Mouse (Mus musculus): Measurements from ENCODE around the gene Btrc. TPM values are rescaled to one million over a fixed set of nuclear protein-coding genes. Genes with fewer than 3 reads are reported as not detected.
"Not testable (repeated sequence)": the region's sequence is repeated elsewhere in the genome, so short reads cannot be mapped to it uniquely, and the experiment has no call there.

The Btrc gene
- total RNA-seq, 2 experiments from 2014 or later, result 42.4 to 46.6 TPM

GRCm38 (mm10) chr19:45529294-45529693 is 165.8 kb downstream of the Btrc start:
- DNase-seq (ENCODE audit: low spot score in 2 of 2), result no peak

DNA sequence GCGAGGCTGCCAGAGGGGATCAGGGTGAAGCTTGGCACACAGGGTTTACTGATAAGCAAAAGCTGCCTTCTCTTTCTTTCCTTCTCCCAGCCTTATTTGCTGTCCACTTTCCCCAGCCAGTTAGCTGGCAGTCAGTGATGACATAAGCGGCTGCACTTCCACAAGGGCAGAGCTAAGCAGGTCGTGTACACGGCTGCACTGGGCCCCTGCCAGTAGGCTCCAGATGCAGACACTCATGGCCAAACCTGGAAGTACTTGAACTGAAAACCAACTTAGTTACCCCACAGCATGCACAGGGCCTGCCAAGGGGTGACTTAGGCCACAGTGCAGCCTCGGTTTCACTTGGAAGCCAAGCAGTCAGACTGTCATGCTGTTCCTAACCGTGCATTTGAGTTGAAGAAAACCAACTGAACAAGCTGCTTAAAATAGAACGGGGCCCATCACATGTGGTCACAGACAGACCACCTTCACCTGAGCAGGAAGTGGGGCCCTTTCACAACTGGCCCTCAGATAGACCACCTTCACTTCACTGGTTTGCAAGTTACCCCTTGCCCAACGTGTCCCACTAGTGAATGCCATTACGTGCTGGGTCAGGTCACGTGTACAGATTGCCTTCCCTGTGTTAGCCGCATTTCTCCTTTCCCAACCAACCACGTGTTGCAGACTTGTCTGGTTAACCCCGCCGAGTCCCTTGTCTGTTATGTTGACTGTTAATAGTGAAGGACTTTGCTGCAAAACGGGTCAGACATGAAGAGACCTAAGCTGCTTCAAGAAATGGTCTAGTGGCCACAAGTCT is 166.9 kb downstream of the Btrc start:
- no peak for DNase-seq (ENCODE audit: low spot score in 2 of 2)

DNA sequence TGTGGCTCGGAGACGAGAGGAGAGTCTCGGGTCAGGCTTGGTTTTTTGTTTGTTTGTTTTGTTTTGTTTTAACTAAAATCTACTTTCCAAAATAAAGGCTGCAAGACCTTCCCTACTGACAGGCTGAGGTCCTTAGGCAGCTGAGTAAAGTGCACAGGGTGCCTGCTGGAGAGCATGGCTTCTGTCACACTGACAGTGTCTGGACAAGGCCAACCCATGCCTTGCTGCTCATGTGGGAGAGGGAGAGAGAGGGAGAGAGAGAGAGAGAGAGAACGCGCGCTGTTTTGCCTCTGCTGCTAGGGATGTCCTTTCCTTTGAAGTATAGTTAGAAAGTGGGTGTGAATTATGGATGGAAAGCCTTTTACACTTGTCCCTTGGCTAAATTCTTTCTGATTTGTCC is 168.0 kb downstream of the Btrc start:
- no peak for DNase-seq (ENCODE audit: low spot score in 2 of 2)

DNA sequence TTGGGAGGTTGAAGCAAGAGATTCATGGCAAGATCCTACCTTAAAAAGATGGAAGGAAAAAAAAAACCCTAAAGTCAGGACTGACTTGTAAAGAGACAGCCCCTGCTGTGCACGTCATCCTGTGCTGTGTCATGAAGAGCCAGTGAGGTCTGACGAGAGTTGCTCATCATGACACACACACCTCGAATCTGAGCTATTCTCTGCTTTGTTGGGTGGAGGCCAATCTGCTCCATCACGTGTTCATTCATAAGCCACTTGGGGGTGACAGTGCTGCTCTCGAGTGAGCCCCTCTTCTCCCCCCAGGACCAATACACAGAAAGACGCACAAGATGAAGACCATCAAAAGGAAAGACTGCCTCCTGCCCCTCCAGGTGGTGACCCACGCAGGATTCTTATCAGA is 170.1 kb downstream of the Btrc start:
- no peak for DNase-seq (ENCODE audit: low spot score in 2 of 2)

DNA sequence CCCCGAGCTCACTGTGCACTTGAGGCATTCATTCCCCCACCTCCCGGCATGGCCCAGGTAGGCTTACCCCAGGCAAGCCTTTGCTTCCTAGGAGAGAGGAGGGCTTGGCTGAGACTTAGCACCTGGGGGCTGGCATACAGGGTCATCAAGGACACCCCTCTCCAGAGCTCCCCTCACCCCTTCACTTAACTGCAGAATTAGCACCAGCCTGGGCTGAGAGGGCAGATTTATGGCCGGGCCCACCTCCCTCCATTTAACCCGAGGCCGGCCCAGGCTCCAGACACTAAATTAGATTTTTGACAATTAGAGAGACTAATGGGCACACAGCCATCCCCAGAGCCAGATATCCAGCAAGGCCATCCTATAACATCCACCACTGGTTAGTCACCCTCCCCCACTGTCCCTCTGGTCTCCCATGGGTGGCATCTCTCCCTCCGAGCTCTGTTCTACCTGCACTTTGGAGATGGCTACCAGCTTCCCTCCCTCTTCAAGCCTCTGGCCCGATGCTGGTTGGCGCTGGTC is 171.7 kb downstream of the Btrc start:
- no peak for DNase-seq (ENCODE audit: low spot score in 2 of 2)

GRCm38 (mm10) chr19:45535929-45536328 is 172.4 kb downstream of the Btrc start:
- no peak for DNase-seq (ENCODE audit: low spot score in 2 of 2)

DNA sequence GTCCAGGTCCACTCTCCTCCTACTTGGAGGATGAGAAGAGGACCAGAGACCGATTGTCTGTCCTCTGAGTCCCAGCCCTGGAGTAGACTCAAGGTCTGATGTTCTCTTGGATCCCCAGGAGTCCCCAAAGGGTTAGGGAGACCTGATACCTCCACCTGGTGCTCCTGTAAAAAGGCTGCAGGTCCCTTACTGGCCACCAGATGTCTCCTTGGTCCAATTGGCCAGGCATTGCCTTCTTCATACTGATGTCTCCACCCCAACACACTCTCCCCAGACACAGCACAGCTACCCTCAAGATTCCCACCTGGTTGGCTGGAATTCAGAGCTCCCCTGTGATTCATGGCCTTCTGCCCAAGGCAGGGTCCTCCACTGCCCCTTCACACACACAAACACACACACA is 174.0 kb downstream of the Btrc start:
- DNase-seq (ENCODE audit: low spot score in 2 of 2), result no peak

DNA sequence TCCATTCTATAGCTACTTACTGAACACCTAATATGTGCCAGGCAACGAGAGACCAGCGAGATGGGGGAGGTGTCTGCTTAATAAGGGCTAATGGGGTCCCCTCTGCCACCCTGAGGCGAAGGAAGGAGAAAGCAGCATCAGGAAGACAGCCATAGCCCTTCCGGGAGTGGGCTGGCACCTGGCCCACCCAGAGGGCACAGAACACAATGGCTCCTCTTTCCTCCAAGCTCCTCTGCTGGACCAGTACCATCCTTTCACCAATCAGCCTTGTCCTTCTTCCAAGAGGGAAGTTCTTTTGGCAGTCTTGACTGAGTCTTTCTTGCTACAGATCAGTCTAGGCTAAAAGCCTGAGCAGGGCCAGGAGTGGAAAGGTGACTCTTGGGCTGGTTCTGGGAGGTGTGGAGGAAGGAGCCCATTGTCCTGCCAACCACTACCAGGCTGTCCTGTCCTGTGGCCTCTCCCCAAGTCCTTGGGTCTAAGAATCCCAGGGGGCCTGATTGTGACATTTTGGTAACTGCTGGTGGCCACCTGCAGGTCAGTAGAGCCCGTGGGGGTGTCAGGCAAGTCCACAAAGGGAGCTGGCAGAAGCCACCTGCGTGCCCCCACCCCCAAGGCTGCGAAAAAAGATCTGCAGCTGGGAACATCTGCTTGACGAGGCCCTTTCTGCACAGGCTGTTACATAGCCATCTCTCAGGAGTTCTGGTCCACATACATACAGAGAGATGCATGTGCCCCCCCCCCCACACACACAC is 177.3 kb downstream of the Btrc start:
- no peak for DNase-seq (ENCODE audit: low spot score in 2 of 2)

DNA sequence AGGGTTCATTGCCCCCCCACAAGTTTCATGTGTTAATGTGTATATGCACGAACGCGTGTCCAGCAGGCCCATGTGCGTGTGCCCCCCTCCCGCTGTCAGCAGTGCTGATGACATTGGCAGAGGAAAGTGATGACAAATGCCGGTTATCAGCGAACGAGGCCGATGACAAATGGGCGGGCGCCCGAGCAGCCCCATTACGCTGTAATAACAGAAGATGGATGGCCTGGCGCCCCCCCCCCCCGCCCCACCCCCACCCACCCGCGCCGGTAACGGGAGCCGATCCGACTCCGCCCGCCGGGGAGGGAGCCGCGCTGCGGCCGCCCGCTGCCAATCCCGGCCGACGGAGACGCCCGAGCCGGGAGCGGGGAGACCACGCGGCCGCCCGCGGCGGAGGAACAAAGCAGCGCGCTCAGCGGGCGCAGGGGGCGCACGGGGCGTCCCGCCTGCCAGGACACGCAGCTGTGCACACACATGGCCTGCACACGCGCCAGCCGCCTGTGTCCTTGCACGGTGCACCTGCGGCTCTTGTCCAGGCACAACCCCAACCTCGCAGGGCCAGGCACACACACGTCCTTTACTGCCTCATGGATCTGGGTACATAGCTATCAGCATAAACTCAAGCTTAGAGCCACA is 178.0 kb downstream of the Btrc start:
- no peak for DNase-seq (ENCODE audit: low spot score in 2 of 2)

- DNase-seq (ENCODE audit: low spot score in 2 of 2), result no peak
Observed at GRCm38 (mm10) chr19:45542061-45542460, 178.5 kb downstream of the Btrc start.

- no peak for DNase-seq (ENCODE audit: low spot score in 2 of 2)
Observed at GRCm38 (mm10) chr19:45544152-45544924, 180.8 kb downstream of the Btrc start.

DNA sequence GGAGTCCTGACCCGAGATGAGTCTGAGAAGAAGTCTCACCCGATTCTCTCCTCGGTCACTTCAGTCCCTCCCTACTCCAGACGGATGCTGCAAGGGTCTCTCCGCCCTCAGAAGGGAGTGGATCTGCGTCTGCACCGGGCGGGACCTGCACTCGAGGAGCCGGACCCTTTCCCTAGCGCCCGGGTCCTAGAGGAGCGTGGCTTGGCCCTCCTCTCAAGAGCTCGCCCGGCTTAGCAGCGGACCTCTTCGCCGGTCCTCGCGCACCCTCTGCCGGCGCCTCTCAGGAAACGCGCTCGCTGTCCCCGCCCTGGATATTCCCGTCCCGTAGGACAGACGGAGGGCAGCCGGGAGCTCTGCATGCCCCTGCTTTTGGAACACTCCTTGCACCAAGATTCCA is 181.4 kb downstream of the Btrc start:
- DNase-seq (ENCODE audit: low spot score in 2 of 2), result peak; percentile 59 to 60

GRCm38 (mm10) chr19:45548196-45548595 is 184.7 kb downstream of the Btrc start:
- DNase-seq (ENCODE audit: low spot score in 2 of 2), result not testable (repeated sequence)

DNA sequence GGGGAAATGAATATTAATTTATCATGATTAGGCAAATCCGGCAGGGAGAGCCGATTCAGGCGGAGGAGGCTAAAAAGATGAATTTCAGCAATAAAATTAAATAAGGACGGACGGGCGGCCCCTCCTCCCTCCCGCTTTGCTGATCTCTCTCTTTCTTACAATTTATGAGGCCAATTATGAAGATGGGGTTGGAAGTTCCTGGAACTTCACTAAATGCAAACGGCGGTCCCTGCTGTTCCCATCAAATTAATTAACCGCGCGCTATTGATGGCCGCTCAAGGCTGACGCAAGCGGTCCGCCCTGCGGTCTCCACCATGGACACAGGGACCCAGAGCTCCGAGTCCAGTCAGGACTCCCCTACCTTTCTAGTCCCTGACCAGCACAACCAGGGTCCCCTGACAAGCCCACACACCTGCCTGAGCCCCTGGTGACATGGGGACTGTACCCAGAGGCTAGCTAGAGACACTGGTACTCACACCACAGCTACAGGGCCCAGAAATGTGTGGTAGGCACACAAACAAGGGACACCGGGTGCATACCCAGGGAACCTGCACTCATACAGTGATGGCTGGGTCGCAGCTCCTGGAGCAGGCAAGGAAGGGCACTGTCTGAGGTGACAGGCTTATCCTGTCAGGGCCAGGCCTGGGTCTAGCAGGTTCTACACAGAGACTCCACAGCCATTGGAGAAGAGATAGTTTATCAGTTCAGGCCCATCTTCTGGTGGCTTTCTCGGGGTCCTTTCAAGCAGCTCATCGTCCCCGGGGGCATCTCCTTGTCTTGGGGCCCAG is 185.8 kb downstream of the Btrc start:
- no peak for DNase-seq (ENCODE audit: low spot score in 2 of 2)

GRCm38 (mm10) chr19:45549948-45550347 is 186.4 kb downstream of the Btrc start:
- DNase-seq (ENCODE audit: low spot score in 2 of 2), result no peak

- no peak for DNase-seq (ENCODE audit: low spot score in 2 of 2)
Observed at GRCm38 (mm10) chr19:45552187-45552586, 188.7 kb downstream of the Btrc start.

DNA sequence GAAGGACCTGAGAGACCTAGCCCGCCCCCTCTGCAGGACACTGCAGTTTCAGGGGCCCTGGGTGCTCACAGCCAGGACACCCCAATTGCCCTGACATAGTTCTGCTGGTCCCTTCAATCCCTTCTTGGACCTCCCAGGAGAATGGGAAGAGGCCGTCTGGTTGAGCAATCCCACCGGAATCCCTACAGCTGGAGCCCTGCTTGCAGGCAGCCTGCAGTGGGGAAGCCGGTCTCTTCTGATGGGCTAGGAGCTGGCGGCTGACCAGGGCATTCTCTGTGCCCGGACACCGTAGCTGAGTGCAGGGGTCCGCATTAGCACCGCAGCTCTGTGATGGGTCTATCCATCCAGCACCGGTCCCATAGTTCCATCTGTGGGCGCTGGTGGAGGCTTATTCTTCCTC is 190.6 kb downstream of the Btrc start:
- no peak for DNase-seq (ENCODE audit: low spot score in 2 of 2)

DNA sequence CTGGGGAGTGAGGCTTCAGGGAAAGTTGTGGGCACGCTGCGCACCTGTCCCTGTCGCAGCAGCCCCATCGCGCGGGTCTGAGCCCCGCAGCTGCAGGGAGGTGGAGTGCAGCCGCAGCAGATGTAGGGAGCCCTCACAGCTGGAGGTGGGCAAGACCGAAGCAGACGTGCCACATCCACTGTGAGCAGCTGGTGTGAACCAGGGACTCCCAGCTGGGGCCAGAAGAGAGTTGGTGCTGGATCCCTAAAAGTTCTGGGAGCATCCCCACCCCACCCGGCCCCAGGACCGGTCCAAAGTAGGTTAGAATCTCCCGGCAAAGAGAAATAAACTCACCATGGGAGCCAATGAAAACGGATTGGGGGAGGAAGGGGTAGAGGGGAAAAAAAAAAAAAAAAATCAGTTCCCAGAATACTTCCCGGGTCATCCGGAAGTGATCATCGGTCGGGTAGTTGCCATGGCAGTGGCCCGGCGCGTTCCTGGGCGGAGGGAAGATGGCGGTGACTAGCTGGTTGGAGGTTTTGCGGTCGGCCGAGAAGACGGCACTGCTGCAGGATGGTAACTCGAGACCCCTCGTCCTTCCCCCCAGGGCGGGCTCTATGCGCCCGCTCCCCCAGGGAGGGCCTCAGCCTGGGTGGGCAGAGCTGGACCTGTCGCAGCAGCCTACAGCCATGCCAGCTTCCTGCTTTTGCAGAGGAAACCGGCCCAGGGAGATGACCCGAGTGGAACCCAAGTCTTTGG is 196.8 kb downstream of the Btrc start, which contains the start of the genes Poll and Gm17018:
Gene Poll, minus strand, starts transcription at position 379 of the 738 bp plus-strand sequence.
Gene Gm17018, plus strand, starts transcription at position 463 of the 738 bp plus-strand sequence.
- peak; percentile 69 to 76 for DNase-seq (ENCODE audit: low spot score in 2 of 2)
